ENCODE assay signal across 21 mouse cellular contexts in genomic region chrX:160432192-160432591, GRCm38 (mm10). TPM values are rescaled to one million over a fixed set of nuclear protein-coding genes. Genes with fewer than 3 reads are reported as not detected.
DNase-seq lines count a peak whose midpoint lies in the region; ATAC-seq lines count a peak whose summit lies in the region.
"Had no signal": no experiment of that assay in that cellular context is flagged by ENCODE, and none has a peak within 500 bp of the region (broad histone marks: within the 10 kb centered on the region; RNA-seq: fewer than 3 reads in every experiment).

No protein-coding gene starts in this region.

- no peak for DNase-seq in kidney, adult 8-10 months
- DNase-seq in A20 (ENCODE audit: low read depth, low spot score), result peak; percentile 21
- peak; percentile 2 for DNase-seq in splenic B cell, adult 2 months (ENCODE audit: low read depth, low spot score)
- no peak for DNase-seq in lung, adult 18-20 months
- DNase-seq: adrenal gland, adult 8-10 months; adrenal gland, postnatal 14 days; adrenal gland, postnatal 36 days; cerebellum, adult 11-12 months; cerebellum, adult 2 months; cerebellum, adult 9-10 months; cerebellum, postnatal 10 days; cerebellum, postnatal 25 days; forebrain, postnatal 0 days had no signal

- no peak overlapping the region for H3K9ac ChIP-seq in kidney, embryonic 15.5 days
- H3K9ac ChIP-seq: embryonic facial prominence, embryonic 12.5 days; forebrain, embryonic 13.5 days; forebrain, embryonic 15.5 days; forebrain, postnatal 0 days had no signal

- WGBS in kidney, embryonic 15.5 days, result 74% methylated on average over 7 of the region's 7 CpGs

- no peak overlapping the region for H3K27ac ChIP-seq in kidney, embryonic 15.5 days
- H3K27ac ChIP-seq: embryonic facial prominence, embryonic 10.5 days; embryonic facial prominence, embryonic 12.5 days; forebrain, embryonic 13.5 days; forebrain, embryonic 15.5 days had no signal

- 0 out of 2 replicates have a peak, but pooled peaks have one; percentile 33 for ATAC-seq in kidney, embryonic 15.5 days (replicated peaks; ENCODE audit: low FRiP score)
- ATAC-seq: activated CD4-positive, CD25-positive, alpha-beta regulatory T cell, adult 4 months; forebrain, embryonic 13.5 days; forebrain, embryonic 15.5 days; forebrain, postnatal 0 days; Patski had no signal

- no peaks in the 10 kb centered on the region for H3K9me3 ChIP-seq in kidney, embryonic 15.5 days (replicated peaks)
- H3K9me3 ChIP-seq: embryonic facial prominence, embryonic 10.5 days; embryonic facial prominence, embryonic 12.5 days; forebrain, embryonic 13.5 days; forebrain, embryonic 15.5 days; G1E had no signal

- H3K4me1 ChIP-seq in kidney, embryonic 15.5 days, result no peaks in the 10 kb centered on the region
- H3K4me1 ChIP-seq: embryonic facial prominence, embryonic 10.5 days; embryonic facial prominence, embryonic 12.5 days; forebrain, embryonic 13.5 days; forebrain, embryonic 15.5 days had no signal

- no peak overlapping the region for H3K4me3 ChIP-seq in kidney, embryonic 15.5 days (replicated peaks)
- H3K4me3 ChIP-seq: embryonic facial prominence, embryonic 10.5 days; embryonic facial prominence, embryonic 12.5 days; forebrain, embryonic 13.5 days; forebrain, embryonic 15.5 days had no signal

- no peak overlapping the region for H3K4me2 ChIP-seq in kidney, embryonic 15.5 days
- H3K4me2 ChIP-seq: embryonic facial prominence, embryonic 12.5 days; forebrain, embryonic 13.5 days; forebrain, embryonic 15.5 days had no signal

- H3K36me3 ChIP-seq in kidney, embryonic 15.5 days, result no peaks in the 10 kb centered on the region
- H3K36me3 ChIP-seq in splenic B cell, adult 2 months (ENCODE audit: control insufficient read depth, insufficient read depth, low read length, poor library complexity, severe bottlenecking), result no peaks in the 10 kb centered on the region
- H3K36me3 ChIP-seq: embryonic facial prominence, embryonic 10.5 days; embryonic facial prominence, embryonic 12.5 days; forebrain, embryonic 15.5 days; G1E had no signal

- peaks cover 18% of the 10 kb centered on the region for H3K27me3 ChIP-seq in kidney, embryonic 15.5 days
- H3K27me3 ChIP-seq in splenic B cell, adult 2 months (ENCODE audit: control insufficient read depth, insufficient read depth, low read length, poor library complexity, severe bottlenecking), result no peaks in the 10 kb centered on the region
- H3K27me3 ChIP-seq: forebrain, embryonic 13.5 days; forebrain, embryonic 15.5 days had no signal

RNA-seq across cellular contexts. Expression of gene Adgrg2, which starts 41.7 kb away (rescaled TPM):
- polyA plus RNA-seq in kidney, embryonic 15.5 days (2015; fragmentation: Nextera tagmentation; extraction: Ambion mirVana), result 1.1 and 1.9 TPM in 2 replicates
- polyA plus RNA-seq: activated CD4-positive, CD25-positive, alpha-beta regulatory T cell, adult 4 months; G1E had no signal

Comparison
In these comparisons a context has a peak if more than half of its experiments do, and no peak if none do; other contexts are left out.
1. DNase-seq: peak in A20 (single experiment) and splenic B cell, adult 2 months (single experiment); none in kidney, adult 8-10 months (0 of 2) and lung, adult 18-20 months (0 of 2).